Mouse (Mus musculus) forebrain, embryonic 16.5 days (tissue): ENCODE results near the gene Jag1. TPM values are rescaled to one million over a fixed set of nuclear protein-coding genes. Genes with fewer than 3 reads are reported as not detected.

Experiments
- ATAC-seq: fragments of 200-750 bp; cut with Nextera tagmentation; 2 replicates; pipeline ENCODE4 v1.8.0; 2017; ENCODE audit warnings: mild to moderate bottlenecking, moderate library complexity
- H3K27ac ChIP-seq: fragments of 300-500 bp; sonication (generic); 2 replicates; pipeline ENCODE4 v1.5.1; 2014; ENCODE audit warnings: low read length, control low read depth
- H3K27me3 ChIP-seq: fragments of 300-500 bp; sonication (generic); replicated peaks from 2 replicates; pipeline ENCODE4 v1.6.1; 2014; ENCODE audit warnings: low read length; ENCODE audit not compliant: control insufficient read depth, insufficient read depth
- H3K36me3 ChIP-seq: fragments of 300-500 bp; sonication (generic); 2 replicates; pipeline ENCODE4 v1.6.1; 2014; ENCODE audit not compliant: control insufficient read depth, insufficient read depth
- H3K4me1 ChIP-seq: fragments of 300-500 bp; sonication (generic); replicated peaks from 2 replicates; pipeline ENCODE4 v1.6.1; 2014; ENCODE audit warnings: low read length; ENCODE audit not compliant: control insufficient read depth, insufficient read depth
- H3K4me2 ChIP-seq: fragments of 300-500 bp; sonication (generic); 2 replicates; pipeline ENCODE4 v1.6.1; 2014; ENCODE audit warnings: mild to moderate bottlenecking, low read length, control low read depth
- H3K4me3 ChIP-seq: fragments of 300-500 bp; sonication (generic); replicated peaks from 2 replicates; pipeline ENCODE4 v1.5.1; 2014; ENCODE audit warnings: mild to moderate bottlenecking, low read length, control low read depth
- H3K9ac ChIP-seq: fragments of 300-500 bp; sonication (generic); replicated peaks from 2 replicates; pipeline ENCODE4 v1.6.1; 2014; ENCODE audit warnings: low read depth, low read length, control low read depth
- H3K9me3 ChIP-seq: fragments of 300-500 bp; sonication (generic); 2 replicates; pipeline ENCODE4 v1.6.1; 2016; ENCODE audit warnings: low read length; ENCODE audit not compliant: control insufficient read depth
- WGBS: fragments of 180-500 bp; shearing (Covaris S2); extraction: QIAGEN DNeasy Blood & Tissue Kit; methylation state at CpG from one replicate; pipeline ENCODE4 v1.1.7; 2014; 5-methylcytosine and 5-hydroxymethylcytosine counted together
- polyA plus RNA-seq: library from polyadenylated mRNA; unstranded; fragments of >200 nt; fragmentation: Nextera tagmentation; extraction: Ambion mirVana; gene quantifications from 2 replicates; pipeline ENCODE4 v1.2.1, GENCODE M21; 2015

Gene Jag1
- polyA plus RNA-seq, 1 experiment from 2014 or later: 8.9 TPM

DNA sequence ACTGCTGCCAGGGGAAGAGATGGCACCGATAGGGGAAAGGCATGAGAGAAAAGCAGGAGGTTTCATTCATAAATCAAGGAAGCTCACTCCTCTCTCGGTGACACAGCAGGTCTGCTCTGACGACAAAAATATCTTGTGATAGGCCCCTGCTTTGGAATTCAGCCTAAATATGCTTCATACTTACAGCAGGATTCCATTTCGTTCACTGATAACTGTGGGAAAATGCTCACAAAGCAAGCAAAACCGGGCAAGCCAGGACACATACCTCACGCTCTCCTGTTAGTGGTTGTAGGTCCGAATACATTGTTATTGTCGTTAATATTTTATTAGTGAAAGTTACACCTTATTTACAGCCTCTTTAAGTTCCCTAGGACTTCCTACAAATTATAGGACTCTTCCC lies 8.5 kb downstream of the Jag1 start:
- no peak for ATAC-seq
- peaks cover 20% of the 10 kb centered on the region for H3K4me1 ChIP-seq
- no peak overlapping the region for H3K4me2 ChIP-seq
- no peak overlapping the region for H3K27ac ChIP-seq
- H3K9me3 ChIP-seq: no peaks in the 10 kb centered on the region
- H3K9ac ChIP-seq: no peak overlapping the region
- WGBS: 50% methylated on average over 8 of the region's 8 CpGs
- no peaks in the 10 kb centered on the region for H3K36me3 ChIP-seq
- peaks cover 6% of the 10 kb centered on the region for H3K27me3 ChIP-seq
- no peak overlapping the region for H3K4me3 ChIP-seq

- no peak for ATAC-seq
- no peak overlapping the region for H3K9ac ChIP-seq
- H3K27ac ChIP-seq: no peak overlapping the region
- H3K4me1 ChIP-seq: peaks cover 20% of the 10 kb centered on the region
- H3K4me3 ChIP-seq: no peak overlapping the region
- peaks cover 6% of the 10 kb centered on the region for H3K27me3 ChIP-seq
- H3K9me3 ChIP-seq: no peaks in the 10 kb centered on the region
- H3K36me3 ChIP-seq: no peaks in the 10 kb centered on the region
- H3K4me2 ChIP-seq: no peak overlapping the region
- 63% methylated on average over 4 of the region's 4 CpGs for WGBS
Observed at GRCm38 (mm10) chr2:137107203-137107602, 9.2 kb downstream of the Jag1 start.

GRCm38 (mm10) chr2:137101074-137101473 lies 15.4 kb downstream of the Jag1 start:
- Histone ChIP-seq H3K4me2 (no peak overlapping the region), H3K9ac (no peak overlapping the region), H3K4me3 (no peak overlapping the region), H3K27me3 (no peaks in the 10 kb centered on the region), H3K4me1 (peaks cover 5% of the 10 kb centered on the region; the same call in 1 of the 2 replicates), H3K27ac (no peak overlapping the region), H3K36me3 (no peaks in the 10 kb centered on the region), H3K9me3 (no peaks in the 10 kb centered on the region)
- 38% methylated on average over 5 of the region's 5 CpGs for WGBS
- peak; percentile 65 for ATAC-seq

DNA sequence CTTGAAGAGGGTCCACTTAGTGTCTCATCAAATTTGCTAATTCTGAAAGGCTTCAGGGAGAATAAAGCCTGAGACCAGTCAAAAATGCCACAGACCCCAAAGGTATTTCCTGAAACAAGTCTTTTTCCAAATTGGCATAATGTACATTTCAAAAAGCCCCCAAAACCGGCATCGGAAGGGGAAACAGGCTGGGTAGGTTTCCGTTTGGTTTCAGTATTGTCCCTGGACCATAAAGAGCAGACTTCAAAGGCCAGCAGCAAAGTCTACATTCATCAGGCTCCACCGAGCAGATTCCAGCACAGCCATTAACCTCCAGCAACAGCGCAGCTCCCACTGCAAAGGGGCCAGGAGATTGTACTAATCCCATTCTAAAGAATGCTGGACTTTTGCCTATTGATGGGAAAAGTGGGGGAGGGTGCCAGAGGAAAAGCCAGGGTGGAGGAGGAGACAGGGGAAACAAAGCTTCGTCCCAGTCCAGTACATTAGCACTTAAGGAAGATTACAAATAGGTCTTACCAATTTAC lies 17.2 kb downstream of the Jag1 start:
- Histone ChIP-seq H3K4me1 (peaks cover 5% of the 10 kb centered on the region; the same call in 1 of the 2 replicates), H3K9me3 (no peaks in the 10 kb centered on the region), H3K36me3 (no peaks in the 10 kb centered on the region), H3K4me3 (no peak overlapping the region), H3K27me3 (no peaks in the 10 kb centered on the region), H3K4me2 (no peak overlapping the region), H3K27ac (no peak overlapping the region), H3K9ac (no peak overlapping the region)
- ATAC-seq: no peak
- 7% methylated on average over 6 of the region's 6 CpGs for WGBS

DNA sequence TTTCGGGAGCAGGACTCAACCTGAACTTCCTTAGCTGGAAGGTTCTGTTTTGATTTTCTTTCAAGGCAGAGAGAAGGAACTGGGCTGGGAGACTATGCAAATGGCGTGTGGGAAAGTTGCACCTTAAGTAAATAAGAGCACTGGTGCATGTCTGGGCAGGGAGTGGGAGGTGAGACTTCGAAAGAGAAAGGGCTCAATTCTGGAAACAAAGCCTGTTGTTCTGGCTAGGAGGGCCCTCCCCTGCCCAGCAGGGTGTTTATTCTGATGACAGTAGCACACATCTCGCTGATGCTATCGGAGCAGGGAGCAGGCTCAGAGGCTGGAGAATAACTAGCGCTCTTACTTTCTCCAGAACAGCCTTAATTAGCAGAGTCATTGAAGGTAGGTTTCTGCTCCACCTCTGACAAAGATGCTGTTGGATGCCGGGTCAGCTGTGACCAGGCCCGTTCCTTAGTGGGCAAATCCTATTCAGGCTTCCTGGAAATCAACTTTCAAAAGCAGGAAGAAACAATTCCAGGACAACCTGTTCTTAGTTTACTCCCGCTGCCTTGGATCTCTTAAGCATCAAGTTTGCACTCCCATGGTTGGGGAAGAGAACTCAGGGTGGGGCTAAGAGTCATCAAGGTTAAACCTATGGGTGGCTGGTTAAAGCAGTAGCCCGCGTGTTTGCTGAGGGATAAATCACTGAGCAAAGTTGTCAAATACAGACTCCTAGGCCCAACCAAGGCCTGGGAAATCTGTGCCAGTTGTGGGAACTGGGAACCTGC lies 18.0 kb downstream of the Jag1 start:
- ATAC-seq: no peak
- no peak overlapping the region for H3K27ac ChIP-seq
- no peaks in the 10 kb centered on the region for H3K27me3 ChIP-seq
- no peak overlapping the region for H3K9ac ChIP-seq
- H3K36me3 ChIP-seq: no peaks in the 10 kb centered on the region
- no peaks in the 10 kb centered on the region for H3K9me3 ChIP-seq
- no peak overlapping the region for H3K4me2 ChIP-seq
- WGBS: 27% methylated on average over 11 of the region's 11 CpGs
- H3K4me3 ChIP-seq: no peak overlapping the region
- H3K4me1 ChIP-seq: peaks cover 5% of the 10 kb centered on the region

DNA sequence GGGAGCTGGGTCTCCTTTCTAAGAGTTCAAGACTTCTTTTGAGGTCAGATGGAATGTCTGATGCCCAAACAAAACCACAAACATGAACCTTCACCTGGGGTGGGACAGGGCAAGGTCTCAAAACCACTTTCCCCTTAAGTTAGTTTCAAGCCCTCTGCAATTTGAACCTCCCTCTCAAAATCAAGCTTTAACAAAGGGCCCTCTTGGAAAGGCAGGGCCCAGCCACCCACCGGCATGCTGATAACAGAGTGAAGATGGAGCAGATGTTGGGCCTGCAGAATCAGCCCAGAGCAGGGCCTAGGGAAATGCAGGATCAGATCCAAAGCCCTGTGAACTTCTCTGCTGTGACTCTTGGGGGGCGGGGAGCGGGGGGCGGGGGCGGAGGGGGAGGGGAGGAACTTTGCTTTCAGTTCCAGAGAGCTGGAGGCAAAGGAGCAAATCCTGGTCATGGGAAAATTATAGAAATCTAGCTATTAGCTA lies 19.4 kb downstream of the Jag1 start:
- no peak overlapping the region for H3K9ac ChIP-seq
- H3K4me2 ChIP-seq: no peak overlapping the region
- H3K36me3 ChIP-seq: no peaks in the 10 kb centered on the region
- 6% methylated on average over 5 of the region's 5 CpGs for WGBS
- peaks cover 17% of the 10 kb centered on the region for H3K4me1 ChIP-seq
- H3K27me3 ChIP-seq: no peaks in the 10 kb centered on the region
- no peaks in the 10 kb centered on the region for H3K9me3 ChIP-seq
- no peak overlapping the region for H3K27ac ChIP-seq
- no peak for ATAC-seq
- no peak overlapping the region for H3K4me3 ChIP-seq

DNA sequence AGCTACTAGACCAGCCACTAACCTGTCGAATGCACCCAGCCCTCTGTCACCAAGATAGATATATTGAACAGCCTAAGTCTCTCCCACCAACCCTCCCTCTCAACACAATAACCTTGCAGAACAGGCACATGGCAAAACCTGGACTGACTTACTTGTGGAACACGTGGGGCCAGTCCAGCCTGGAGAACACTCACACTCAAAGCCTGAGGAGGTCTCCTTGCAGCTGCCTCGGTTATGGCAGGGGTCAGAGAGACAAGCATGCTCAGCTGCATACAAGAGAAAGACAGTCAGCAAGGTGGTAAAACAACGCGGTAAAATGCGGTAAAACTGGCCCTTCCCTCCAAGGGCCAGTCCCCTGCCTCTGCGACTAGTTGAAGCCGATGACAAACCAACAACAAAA lies 22.1 kb downstream of the Jag1 start:
- ATAC-seq: no peak
- Histone ChIP-seq H3K4me2 (no peak overlapping the region), H3K27me3 (no peaks in the 10 kb centered on the region), H3K9ac (no peak overlapping the region), H3K27ac (no peak overlapping the region), H3K4me3 (no peak overlapping the region), H3K4me1 (peaks cover 18% of the 10 kb centered on the region), H3K36me3 (no peaks in the 10 kb centered on the region), H3K9me3 (no peaks in the 10 kb centered on the region)
- 51% methylated on average over 8 of the region's 8 CpGs for WGBS

DNA sequence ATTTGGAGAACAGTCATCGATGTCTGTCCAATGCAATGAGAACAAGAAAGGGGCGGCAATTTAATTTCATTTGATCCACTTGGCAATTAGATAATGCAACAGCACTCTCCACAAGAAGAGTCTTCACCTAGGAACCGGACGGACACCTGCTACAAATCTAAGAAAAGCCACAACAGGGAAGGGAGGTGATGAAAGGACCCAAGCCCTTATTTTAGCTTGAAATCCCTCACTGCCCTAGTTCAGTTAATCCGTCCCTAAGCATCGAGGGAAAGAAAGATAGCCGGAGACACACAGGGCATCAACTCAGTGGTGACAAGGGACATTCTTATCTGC lies 23.2 kb downstream of the Jag1 start:
- H3K27me3 ChIP-seq: no peaks in the 10 kb centered on the region
- H3K4me1 ChIP-seq: peaks cover 13% of the 10 kb centered on the region
- no peak overlapping the region for H3K4me2 ChIP-seq
- 20% methylated on average over 7 of the region's 7 CpGs for WGBS
- H3K9me3 ChIP-seq: no peaks in the 10 kb centered on the region
- H3K4me3 ChIP-seq: no peak overlapping the region
- H3K27ac ChIP-seq: no peak overlapping the region
- no peak overlapping the region for H3K9ac ChIP-seq
- H3K36me3 ChIP-seq: no peaks in the 10 kb centered on the region
- ATAC-seq: no peak

- 10% methylated on average over 10 of the region's 10 CpGs for WGBS
- no peak overlapping the region for H3K9ac ChIP-seq
- peak; percentile 75 for ATAC-seq
- H3K4me3 ChIP-seq: no peak overlapping the region
- no peak overlapping the region for H3K27ac ChIP-seq
- H3K36me3 ChIP-seq: no peaks in the 10 kb centered on the region
- H3K4me2 ChIP-seq: no peak overlapping the region
- no peaks in the 10 kb centered on the region for H3K9me3 ChIP-seq
- no peaks in the 10 kb centered on the region for H3K27me3 ChIP-seq
- H3K4me1 ChIP-seq: peaks cover 13% of the 10 kb centered on the region
Observed at GRCm38 (mm10) chr2:137092523-137093297, 23.7 kb downstream of the Jag1 start.
